Mouse (Mus musculus): ENCODE measurements around the gene Emx1. TPM values are rescaled to one million over a fixed set of nuclear protein-coding genes. Genes with fewer than 3 reads are reported as not detected.

Gene Emx1
- polyA plus RNA-seq, 1 experiment: not detected

DNA sequence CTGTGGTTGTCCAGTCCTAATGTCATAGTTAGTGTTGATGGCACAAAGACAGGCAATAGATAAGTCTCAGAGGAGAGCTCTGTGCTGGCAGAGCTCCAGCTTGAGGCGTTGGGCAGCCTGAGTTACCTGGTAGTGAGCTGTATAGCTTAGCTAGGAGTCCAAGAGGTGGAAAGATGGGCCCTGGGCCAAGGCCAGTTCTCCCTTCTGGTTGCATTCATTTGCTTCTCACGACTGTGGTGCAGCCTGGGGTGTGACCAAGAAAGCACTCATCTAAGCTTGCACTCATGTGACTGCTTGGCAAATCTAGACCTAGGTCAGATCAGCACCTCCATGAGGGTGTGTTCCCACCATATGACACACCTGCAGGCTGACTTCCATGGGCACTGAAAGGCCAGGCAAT, 10.7 kb downstream of the Emx1 start:
- TF ChIP-seq CTCF (IDR thresholded peaks at IDR 0.05; ENCODE audit: extremely low read depth, insufficient read depth, insufficient read length, insufficient replicate concordance) (no peak), POLR2A (IDR thresholded peaks at IDR 0.05; ENCODE audit: low read depth, low read length) (no peak)
- H3K27me3 ChIP-seq (ENCODE audit: control insufficient read depth, insufficient read depth, low read length): no peaks in the 10 kb centered on the region; the same call in 1 of the 2 replicates
- DNase-seq (ENCODE audit: low read depth in 1 of 2, low spot score in 2 of 2): no peak
- no peak overlapping the region for H3K4me3 ChIP-seq (ENCODE audit: extremely low read depth, insufficient read depth, insufficient read length)
- 71% methylated on average over 2 of the region's 2 CpGs for WGBS
- no peak overlapping the region for H3K27ac ChIP-seq (ENCODE audit: insufficient read depth, low read length)
- no peaks in the 10 kb centered on the region for H3K36me3 ChIP-seq (ENCODE audit: control insufficient read depth, insufficient read depth, low read length)
- no peaks in the 10 kb centered on the region for H3K4me1 ChIP-seq (ENCODE audit: control insufficient read depth, insufficient read depth, insufficient read length)

DNA sequence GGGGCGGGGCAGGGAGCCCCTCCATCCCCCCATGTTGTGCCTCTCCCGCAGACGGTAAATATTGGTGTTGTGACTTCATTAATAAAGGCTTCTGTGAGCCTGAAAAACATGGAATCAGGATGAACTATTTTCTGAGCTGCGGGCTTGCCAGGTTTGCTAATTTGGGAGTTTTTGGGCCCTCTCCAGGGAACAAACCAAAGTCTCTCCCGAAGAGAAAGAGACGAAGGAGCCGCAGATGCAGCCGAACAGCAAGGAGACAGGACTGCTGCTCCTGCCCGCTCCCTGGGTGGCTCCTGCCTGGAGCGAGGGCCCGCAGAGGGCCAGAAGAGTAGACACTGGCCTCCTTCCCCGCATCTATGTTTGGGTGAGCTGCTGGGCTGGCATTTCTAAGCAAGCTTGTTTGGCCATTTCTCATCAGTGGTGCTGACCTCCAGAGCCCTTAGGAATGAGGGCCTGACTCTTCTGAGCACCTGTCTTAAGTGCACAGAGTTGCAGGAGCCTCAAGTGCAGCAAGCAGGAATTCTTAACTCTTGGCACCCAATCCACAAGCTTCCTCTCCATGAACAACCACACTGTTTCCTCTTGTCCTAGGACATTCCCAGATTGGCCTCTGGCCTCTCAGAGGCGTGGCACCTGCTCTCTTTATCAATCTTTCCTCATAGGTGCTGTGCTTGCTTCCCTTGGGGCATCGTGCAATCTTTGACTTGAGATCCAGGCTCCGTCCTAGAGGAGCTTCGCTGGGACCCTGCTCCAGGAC, 19.1 kb downstream of the Emx1 start:
- WGBS: 64% methylated on average over 16 of the region's 16 CpGs
- DNase-seq (ENCODE audit: low read depth in 1 of 2, low spot score in 2 of 2): no peak

DNA sequence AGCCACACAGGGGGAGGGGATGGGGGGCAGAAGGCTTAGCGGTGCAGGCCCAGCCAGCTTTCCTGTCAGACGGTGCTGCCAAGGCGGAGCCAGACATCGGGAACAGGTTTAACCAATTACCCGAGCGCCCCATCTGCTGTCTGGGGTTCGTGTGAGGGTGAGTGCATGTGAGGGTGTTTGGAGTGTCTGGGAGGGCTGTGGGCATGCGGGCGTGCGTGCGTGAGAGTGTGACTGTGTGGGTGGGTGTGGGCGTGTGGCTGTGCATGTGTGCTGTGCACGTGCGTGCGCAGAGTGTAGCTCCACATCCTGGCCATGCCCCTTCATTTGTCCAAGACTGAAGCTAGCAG, 19.7 kb downstream of the Emx1 start:
- Histone ChIP-seq H3K4me1 (ENCODE audit: control insufficient read depth, insufficient read depth, insufficient read length) (no peaks in the 10 kb centered on the region), H3K36me3 (ENCODE audit: control insufficient read depth, insufficient read depth, low read length) (no peaks in the 10 kb centered on the region), H3K27ac (ENCODE audit: insufficient read depth, low read length) (no peak overlapping the region), H3K27me3 (ENCODE audit: control insufficient read depth, insufficient read depth, low read length) (no peaks in the 10 kb centered on the region), H3K4me3 (ENCODE audit: extremely low read depth, insufficient read depth, insufficient read length) (no peak overlapping the region)
- DNase-seq (ENCODE audit: low read depth in 1 of 2, low spot score in 2 of 2): no peak
- WGBS: 53% methylated on average over 15 of the region's 15 CpGs
- TF ChIP-seq POLR2A (IDR thresholded peaks at IDR 0.05; ENCODE audit: low read depth, low read length): no peak
- no peak for TF ChIP-seq CTCF (IDR thresholded peaks at IDR 0.05; ENCODE audit: extremely low read depth, insufficient read depth, insufficient read length, insufficient replicate concordance)

More for the DNA sequence above, 19.1 kb downstream of the Emx1 start:
- Histone ChIP-seq H3K27ac (ENCODE audit: insufficient read depth, low read length) (no peak overlapping the region), H3K27me3 (ENCODE audit: control insufficient read depth, insufficient read depth, low read length) (no peaks in the 10 kb centered on the region), H3K36me3 (ENCODE audit: control insufficient read depth, insufficient read depth, low read length) (no peaks in the 10 kb centered on the region), H3K4me1 (ENCODE audit: control insufficient read depth, insufficient read depth, insufficient read length) (no peaks in the 10 kb centered on the region), H3K4me3 (ENCODE audit: extremely low read depth, insufficient read depth, insufficient read length) (no peak overlapping the region)
- TF ChIP-seq CTCF (IDR thresholded peaks at IDR 0.05; ENCODE audit: extremely low read depth, insufficient read depth, insufficient read length, insufficient replicate concordance) (no peak), POLR2A (IDR thresholded peaks at IDR 0.05; ENCODE audit: low read depth, low read length) (no peak)

DNA sequence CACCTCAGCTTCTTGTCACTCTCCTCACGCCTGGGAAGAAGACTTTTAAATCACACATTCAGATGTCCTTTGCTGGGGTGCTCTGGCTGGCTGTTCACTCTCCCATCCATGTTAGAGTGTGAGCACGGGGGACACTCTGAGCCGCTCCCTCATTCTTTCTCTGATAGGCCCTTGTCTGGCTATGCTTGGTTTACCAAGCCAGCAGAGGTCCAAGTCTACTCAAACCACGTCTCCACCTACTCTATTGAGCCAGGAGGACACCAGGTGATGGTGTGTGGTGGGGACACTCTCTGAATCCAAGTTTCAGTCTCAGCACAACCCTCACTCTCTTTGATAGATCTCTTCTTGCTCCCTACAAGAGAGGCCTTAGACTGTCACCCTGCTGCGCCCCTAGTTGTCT, 20.1 kb downstream of the Emx1 start:
- TF ChIP-seq POLR2A (IDR thresholded peaks at IDR 0.05; ENCODE audit: low read depth, low read length) (no peak), CTCF (IDR thresholded peaks at IDR 0.05; ENCODE audit: extremely low read depth, insufficient read depth, insufficient read length, insufficient replicate concordance) (no peak)
- 67% methylated on average over 5 of the region's 5 CpGs for WGBS
- no peak for DNase-seq (ENCODE audit: low read depth in 1 of 2, low spot score in 2 of 2)

DNA sequence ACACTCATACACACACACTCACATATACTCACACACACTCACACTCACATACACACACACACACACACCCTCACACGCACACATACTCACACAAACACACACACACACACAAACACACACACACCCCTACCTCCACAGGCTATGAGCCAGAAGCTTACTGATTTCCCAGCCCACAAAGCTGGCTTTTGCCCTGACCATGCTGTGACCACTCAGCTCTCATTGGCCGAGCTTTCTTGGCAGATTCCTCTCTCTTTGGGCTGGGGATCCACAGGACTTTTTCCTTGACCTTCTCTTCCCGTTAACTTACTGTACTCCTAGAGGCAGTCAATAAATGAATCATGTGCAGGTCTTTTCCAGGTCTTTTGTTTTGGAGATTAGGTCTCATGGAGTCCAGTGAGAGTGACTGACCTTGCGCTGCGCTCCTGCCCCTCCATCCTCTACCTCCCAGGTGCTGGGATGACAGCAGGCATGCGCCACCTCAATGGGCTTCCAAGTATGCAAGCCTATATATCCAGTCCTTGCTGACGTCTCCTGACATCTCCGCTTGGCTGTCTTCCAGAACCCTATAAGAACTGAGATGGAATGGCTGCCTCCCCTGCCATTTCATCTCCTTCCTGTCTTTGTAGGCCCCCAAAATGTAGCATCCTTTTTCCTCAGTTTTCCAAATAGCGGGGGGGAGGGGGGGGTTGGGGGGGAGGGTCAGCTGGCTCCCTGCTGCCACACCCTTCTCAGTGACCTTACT, 22.2 kb downstream of the Emx1 start:
- Histone ChIP-seq H3K4me3 (ENCODE audit: extremely low read depth, insufficient read depth, insufficient read length) (no peak overlapping the region), H3K27me3 (ENCODE audit: control insufficient read depth, insufficient read depth, low read length) (no peaks in the 10 kb centered on the region), H3K36me3 (ENCODE audit: control insufficient read depth, insufficient read depth, low read length) (no peaks in the 10 kb centered on the region), H3K4me1 (ENCODE audit: control insufficient read depth, insufficient read depth, insufficient read length) (no peaks in the 10 kb centered on the region), H3K27ac (ENCODE audit: insufficient read depth, low read length) (no peak overlapping the region)
- no peak for DNase-seq (ENCODE audit: low read depth in 1 of 2, low spot score in 2 of 2)
- no peak for TF ChIP-seq CTCF (IDR thresholded peaks at IDR 0.05; ENCODE audit: extremely low read depth, insufficient read depth, insufficient read length, insufficient replicate concordance)
- no peak for TF ChIP-seq POLR2A (IDR thresholded peaks at IDR 0.05; ENCODE audit: low read depth, low read length)
- 80% methylated on average over 9 of the region's 9 CpGs for WGBS

More for the DNA sequence above, 20.1 kb downstream of the Emx1 start:
- Histone ChIP-seq H3K27me3 (ENCODE audit: control insufficient read depth, insufficient read depth, low read length) (no peaks in the 10 kb centered on the region), H3K4me1 (ENCODE audit: control insufficient read depth, insufficient read depth, insufficient read length) (no peaks in the 10 kb centered on the region), H3K36me3 (ENCODE audit: control insufficient read depth, insufficient read depth, low read length) (no peaks in the 10 kb centered on the region), H3K27ac (ENCODE audit: insufficient read depth, low read length) (no peak overlapping the region), H3K4me3 (ENCODE audit: extremely low read depth, insufficient read depth, insufficient read length) (no peak overlapping the region)

DNA sequence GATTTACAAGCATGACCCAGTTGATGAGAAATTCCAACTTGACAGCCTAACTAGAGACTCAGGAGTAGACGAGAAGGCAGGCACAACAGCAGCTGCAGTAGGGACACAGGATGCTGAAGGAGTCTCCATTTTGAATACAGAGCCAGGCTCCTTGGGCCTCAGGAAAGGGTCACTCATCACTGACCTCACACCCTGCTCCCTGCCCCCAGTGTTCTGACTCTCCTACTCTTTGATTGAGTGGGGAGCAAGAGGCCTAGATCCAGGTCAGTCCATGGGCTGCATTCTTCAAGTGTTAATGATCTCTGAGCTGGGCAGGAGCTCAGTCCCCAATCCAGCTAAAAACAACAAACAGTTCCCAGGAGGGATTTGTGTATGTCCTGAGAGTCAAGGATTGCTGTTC, 23.4 kb downstream of the Emx1 start:
- H3K4me3 ChIP-seq (ENCODE audit: extremely low read depth, insufficient read depth, insufficient read length): no peak overlapping the region
- no peaks in the 10 kb centered on the region for H3K36me3 ChIP-seq (ENCODE audit: control insufficient read depth, insufficient read depth, low read length)
- H3K27me3 ChIP-seq (ENCODE audit: control insufficient read depth, insufficient read depth, low read length): no peaks in the 10 kb centered on the region
- H3K27ac ChIP-seq (ENCODE audit: insufficient read depth, low read length): no peak overlapping the region
- TF ChIP-seq CTCF (IDR thresholded peaks at IDR 0.05; ENCODE audit: extremely low read depth, insufficient read depth, insufficient read length, insufficient replicate concordance) (no peak), POLR2A (IDR thresholded peaks at IDR 0.05; ENCODE audit: low read depth, low read length) (no peak)
- H3K4me1 ChIP-seq (ENCODE audit: control insufficient read depth, insufficient read depth, insufficient read length): no peaks in the 10 kb centered on the region
- no peak for DNase-seq (ENCODE audit: low read depth in 1 of 2, low spot score in 2 of 2)
- WGBS: 68% methylated on average over 1 of the region's 1 CpGs

DNA sequence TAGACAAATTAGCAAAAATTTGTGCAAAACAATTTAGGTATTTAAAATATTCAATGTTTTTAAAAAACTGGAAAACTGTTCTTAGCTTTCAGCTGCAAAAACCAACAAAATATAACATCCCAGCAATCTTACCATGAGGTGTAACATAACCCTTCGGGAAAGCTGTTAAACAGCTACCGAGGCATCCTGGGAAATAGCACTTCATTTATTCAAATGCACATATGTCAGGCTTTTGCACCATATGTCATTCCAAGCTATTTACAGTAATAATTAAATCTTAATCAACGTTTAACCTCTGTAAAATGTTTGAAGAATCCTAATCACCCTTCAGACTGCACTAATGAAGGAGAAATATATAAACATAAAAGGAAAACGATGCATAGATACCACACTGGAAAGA, 31.0 kb downstream of the Emx1 start:
- 84% methylated on average over 4 of the region's 4 CpGs for WGBS
- no peak for DNase-seq (ENCODE audit: low read depth in 1 of 2, low spot score in 2 of 2)
- H3K27me3 ChIP-seq (ENCODE audit: control insufficient read depth, insufficient read depth, low read length): no peaks in the 10 kb centered on the region
- TF ChIP-seq CTCF (IDR thresholded peaks at IDR 0.05; ENCODE audit: extremely low read depth, insufficient read depth, insufficient read length, insufficient replicate concordance) (no peak), POLR2A (IDR thresholded peaks at IDR 0.05; ENCODE audit: low read depth, low read length) (no peak)
- no peak overlapping the region for H3K4me3 ChIP-seq (ENCODE audit: extremely low read depth, insufficient read depth, insufficient read length)
- no peaks in the 10 kb centered on the region for H3K4me1 ChIP-seq (ENCODE audit: control insufficient read depth, insufficient read depth, insufficient read length)
- no peak overlapping the region for H3K27ac ChIP-seq (ENCODE audit: insufficient read depth, low read length)
- H3K36me3 ChIP-seq (ENCODE audit: control insufficient read depth, insufficient read depth, low read length): no peaks in the 10 kb centered on the region

Data from spleen, adult 2 months (tissue).